Mouse (Mus musculus): ENCODE results near the gene Gm20431.
"Not testable (repeated sequence)": the region's sequence is repeated elsewhere in the genome, so short reads cannot be mapped to it uniquely, and the experiment has no call there.

Gm20431 gene

GRCm38 (mm10) chr2:167630421-167630820, 30.9 kb downstream of the Gm20431 start:
- no peak for DNase-seq (ENCODE audit: low spot score)

DNA sequence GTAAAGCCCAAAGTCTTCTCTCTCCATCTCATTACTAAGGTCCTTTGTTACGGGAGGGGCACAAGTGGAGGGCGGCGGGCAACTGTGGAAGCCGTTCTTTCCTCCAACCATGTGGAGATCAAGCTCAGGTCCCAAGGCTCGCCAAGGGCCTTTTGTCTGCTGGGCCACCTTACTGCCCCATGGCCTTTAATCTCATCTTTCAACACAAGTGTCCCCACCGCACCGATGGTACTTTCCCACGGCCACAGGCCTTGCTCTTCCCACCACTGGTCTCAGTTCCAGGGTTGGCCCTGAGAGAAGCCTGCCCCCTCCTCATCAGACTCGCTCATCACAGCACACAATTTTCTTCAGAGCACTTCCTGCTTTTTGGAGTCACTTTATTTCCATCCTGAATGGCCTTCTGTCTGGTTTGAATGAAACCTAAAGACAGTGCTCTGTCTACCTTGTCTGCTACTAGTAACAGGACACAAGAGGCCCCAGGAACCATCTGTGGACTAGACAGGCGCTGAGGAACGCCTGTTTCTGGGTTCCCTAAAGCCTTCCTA, 31.6 kb downstream of the Gm20431 start:
- DNase-seq (ENCODE audit: low spot score): no peak

- DNase-seq (ENCODE audit: low spot score): no peak
Observed at GRCm38 (mm10) chr2:167628872-167629271, 32.4 kb downstream of the Gm20431 start.

DNA sequence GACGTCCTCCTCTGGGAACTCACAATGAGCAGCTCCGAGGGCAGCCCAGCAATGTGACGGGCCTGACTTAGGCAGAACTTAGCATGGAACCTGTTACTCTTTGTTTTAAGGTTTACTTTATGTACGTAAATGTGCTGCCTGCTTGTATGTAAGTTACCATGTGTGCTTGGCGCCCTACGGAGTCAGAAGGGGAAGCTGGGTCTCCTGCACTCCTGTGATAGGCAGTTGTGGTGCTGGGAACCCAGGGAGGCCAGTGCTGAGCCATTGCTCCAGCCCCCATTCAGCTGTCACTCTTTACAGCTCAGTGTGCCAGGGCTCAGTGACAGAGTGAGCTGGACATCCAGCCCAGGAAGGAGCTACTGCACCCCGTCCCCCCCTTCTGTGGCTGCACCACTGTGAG, 34.3 kb downstream of the Gm20431 start:
- no peak for DNase-seq (ENCODE audit: low spot score)

DNA sequence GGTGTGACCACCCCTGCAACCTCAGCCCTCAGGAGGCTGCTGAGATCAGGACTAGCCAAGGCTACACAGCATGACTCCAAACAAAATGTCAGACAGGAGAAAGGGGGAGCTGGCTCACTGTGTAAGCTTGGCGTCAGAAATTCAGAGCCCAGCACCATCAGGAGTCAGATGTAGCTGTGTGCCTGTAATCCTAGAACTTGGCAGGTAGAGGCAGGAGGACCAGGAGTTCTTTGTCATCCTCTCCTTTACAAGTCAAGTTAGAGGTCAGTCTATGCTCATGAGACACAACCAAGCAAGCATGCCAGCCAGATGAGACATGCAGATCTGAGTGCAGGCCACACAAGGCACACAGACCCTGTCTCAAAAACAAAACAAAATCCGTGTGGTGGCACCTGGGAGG, 35.6 kb downstream of the Gm20431 start:
- no peak for DNase-seq (ENCODE audit: low spot score)

DNA sequence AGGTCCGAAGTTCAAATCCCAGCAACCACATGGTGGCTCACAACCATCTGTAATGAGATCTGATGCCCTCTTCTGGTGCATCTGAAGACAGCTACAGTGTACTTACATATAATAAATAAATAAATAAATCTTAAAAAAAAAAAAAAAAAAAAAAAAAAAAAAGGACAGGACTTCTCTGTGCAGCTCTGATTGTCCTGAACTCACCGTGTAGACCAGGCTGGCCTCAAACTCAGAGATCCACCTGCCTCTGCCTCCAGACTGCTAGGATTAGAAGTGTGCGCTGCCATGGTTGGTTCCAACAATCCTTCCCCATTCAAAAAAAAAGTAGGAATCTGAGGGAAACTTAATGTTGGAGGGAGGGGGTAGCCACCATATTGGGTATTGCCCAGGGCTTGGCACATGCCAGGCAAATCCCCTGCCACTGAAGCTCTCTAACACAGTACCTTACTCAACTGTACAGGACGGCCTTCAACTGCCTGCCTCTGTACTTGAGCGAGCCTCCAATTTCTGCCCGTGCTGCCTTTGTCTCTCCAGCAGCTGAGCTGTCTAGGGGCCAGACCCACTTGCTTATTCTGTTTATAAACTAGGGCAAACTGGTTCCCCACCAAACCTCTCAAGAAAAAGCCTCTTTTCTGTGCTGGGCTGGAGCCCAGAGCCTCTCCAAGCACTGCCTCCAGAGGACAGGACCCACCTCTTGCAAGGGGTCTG, 36.8 kb downstream of the Gm20431 start:
- DNase-seq (ENCODE audit: low spot score): no peak

- DNase-seq (ENCODE audit: low spot score): no peak
Observed at GRCm38 (mm10) chr2:167622965-167623364, 38.3 kb downstream of the Gm20431 start.

DNA sequence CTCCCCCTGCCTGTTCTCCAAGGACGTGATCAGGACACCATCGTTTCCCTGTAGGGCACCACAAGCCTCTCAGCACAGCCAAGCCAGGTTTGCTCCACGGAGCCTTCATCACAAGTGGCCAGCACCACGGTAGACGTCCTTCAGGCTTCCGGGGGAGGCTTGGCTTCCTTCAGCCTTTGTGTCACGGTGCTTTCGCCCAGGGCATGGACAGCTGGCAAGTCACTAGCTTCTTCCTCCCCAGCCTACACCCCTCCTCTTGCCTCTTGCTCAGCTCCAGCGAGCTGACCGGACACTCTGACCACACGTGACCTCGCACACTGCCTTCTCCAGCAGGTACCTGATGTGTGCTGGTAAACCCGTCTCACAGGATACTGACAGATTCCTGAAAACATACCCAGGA, 38.9 kb downstream of the Gm20431 start:
- no peak for DNase-seq (ENCODE audit: low spot score)

DNA sequence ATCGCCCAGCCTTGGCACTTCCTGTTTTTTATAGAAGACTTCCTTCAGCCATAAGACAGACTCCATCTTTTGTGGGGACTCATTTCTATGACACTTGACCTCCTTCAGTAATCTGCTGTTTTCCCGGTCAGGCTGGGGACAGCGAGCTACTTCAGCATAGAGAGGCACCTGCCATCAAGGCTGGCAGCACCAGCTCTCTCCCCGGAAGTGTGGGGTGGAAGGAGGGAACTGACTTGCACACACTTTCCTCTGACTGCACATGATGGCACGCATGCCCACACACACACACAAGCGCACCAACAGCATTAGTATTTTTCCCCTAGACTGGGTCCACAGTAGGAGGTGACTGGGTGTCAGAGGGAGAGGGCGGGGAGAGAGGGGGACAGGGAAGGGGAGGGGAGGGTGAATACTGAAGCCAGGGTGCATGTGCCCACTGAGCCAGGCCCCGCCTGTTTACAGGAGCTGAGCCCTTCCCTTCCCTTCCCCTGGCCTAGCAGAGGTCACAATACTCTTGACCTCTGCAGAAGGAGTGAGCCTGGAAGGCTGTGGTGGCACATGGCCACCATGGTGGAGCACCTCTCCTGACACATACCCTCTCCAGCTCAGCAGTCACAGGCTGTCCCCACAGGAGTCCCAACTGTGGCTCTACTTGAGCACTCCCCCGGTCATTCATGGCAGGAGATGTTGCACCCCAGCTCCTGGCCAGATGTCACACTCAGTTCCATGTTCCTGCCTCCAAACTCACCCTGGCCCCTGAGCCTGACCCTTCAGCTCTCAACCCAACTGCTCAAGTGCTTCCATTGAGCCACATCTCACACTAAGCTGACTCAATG, 39.8 kb downstream of the Gm20431 start:
- no peak for DNase-seq (ENCODE audit: low spot score)

GRCm38 (mm10) chr2:167617472-167617871, 43.8 kb downstream of the Gm20431 start:
- DNase-seq (ENCODE audit: low spot score): no peak

DNA sequence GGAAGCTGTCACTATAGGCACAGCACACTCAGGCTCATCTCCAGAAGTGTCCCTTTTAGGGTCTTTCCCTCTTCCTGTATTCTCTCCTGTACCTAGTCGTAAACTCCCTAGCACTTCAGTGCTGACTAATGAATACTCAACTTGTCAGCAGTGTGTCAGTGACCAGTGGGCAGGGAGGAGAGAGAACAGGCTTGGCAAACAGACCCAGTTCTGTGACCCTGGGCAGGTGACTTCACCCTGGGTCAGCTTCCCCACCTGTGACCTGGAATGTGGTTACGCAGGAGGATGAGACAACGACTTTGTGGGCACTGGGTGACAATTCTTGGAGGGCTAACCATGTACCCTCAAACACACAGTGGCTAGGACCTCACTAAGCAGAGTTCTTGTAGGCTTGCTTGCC, 44.3 kb downstream of the Gm20431 start:
- DNase-seq (ENCODE audit: low spot score): no peak

- not testable (repeated sequence) for DNase-seq (ENCODE audit: low spot score)
Observed at GRCm38 (mm10) chr2:167613335-167613734, 48.0 kb downstream of the Gm20431 start.

DNA sequence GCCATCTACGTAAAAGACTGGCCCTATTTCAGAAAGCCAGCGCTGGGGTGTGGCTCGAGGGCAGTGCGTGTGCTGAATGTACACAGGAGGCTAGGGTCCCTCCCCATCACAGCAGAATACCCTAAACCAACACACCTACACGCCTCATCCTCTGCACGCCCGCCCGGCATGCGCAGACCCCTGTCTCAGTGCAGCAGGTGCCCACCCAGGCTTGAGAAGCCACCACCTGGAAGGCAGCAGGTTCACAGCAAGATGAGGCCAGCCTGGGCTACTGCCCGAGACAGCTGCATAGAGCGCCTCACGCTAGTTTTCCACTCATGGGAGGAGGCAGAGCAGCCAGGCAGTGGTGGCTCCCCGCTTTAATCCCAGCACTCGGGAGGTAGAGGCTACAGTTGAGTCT, 49.2 kb downstream of the Gm20431 start:
- no peak for DNase-seq (ENCODE audit: low spot score)

- DNase-seq (ENCODE audit: low spot score): no peak
Observed at GRCm38 (mm10) chr2:167611287-167611686, 50.0 kb downstream of the Gm20431 start.

- no peak for DNase-seq (ENCODE audit: low spot score)
Observed at GRCm38 (mm10) chr2:167606745-167607123, 54.6 kb downstream of the Gm20431 start.

- no peak for DNase-seq (ENCODE audit: low spot score)
Observed at GRCm38 (mm10) chr2:167605817-167606744, 55.2 kb downstream of the Gm20431 start.

DNA sequence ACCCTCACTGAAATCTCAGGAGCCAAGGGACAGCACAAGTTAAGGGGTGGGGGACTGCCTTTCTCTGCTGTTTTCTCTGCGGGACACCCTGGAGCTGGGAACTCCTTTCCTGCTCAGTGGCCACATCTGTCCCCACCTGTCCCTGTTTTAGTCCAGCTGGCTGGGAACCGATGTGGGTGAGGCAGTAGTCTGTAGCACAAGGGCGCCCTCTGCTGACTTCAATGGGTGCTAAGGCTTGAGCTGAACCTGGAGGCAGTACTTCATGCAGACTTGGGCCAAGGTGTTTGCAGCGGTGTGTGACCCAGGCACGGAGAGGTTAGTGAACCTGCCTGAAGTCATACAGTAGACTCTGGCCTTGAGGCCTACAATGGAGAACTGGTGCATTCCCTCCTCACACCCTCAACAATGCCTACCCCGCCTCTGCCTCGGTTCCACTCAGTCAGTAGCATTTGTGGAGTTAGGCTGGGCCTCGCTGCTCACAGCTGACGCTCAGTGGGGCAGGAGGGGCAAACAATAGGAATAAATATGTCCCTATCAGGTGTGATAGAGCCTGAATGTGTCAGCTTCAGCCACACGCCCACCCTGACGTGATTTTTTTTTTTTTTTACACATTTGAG, 56.0 kb downstream of the Gm20431 start:
- peak; percentile 69 for DNase-seq (ENCODE audit: low spot score)

DNA sequence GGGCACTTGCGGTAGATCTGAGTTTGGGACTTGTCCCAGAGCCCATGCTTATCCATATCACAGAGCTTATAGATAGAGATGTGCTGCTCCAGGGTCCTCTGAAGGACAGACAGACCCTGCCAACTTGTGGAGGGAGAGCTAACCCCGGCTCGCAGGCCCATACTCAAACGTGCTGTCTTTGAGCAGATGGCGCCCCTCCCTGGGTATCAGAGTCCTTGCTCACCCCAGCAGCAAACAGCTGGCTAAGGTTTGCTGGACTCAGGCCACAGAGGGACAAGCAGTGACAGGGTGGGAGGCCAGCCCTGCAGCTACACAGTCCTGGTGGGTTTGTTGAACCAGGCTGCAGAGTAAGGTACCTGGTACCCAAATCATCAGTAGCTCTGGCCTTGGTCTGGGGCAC, 58.3 kb downstream of the Gm20431 start:
- DNase-seq (ENCODE audit: low spot score): no peak

DNA sequence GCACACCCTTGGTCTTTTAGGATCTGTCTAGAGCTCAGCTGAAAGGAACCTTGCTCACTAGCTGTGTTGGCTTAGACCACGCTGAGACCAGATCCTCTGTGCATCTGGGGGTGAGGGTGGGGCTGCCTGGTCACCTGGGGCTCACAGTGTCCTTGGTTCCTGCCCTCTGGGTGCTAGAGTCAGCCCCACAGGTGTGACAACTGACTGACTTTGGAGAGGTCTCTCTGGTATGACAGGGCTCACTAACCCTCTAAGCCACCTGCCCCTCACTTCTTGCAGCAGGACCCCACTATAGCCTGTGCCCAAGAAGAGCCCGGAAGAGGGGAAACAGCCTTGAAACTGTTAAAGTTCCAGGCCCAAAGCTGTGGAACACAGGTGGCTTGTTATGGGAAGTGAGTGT, 58.9 kb downstream of the Gm20431 start:
- DNase-seq (ENCODE audit: low spot score): no peak

DNA sequence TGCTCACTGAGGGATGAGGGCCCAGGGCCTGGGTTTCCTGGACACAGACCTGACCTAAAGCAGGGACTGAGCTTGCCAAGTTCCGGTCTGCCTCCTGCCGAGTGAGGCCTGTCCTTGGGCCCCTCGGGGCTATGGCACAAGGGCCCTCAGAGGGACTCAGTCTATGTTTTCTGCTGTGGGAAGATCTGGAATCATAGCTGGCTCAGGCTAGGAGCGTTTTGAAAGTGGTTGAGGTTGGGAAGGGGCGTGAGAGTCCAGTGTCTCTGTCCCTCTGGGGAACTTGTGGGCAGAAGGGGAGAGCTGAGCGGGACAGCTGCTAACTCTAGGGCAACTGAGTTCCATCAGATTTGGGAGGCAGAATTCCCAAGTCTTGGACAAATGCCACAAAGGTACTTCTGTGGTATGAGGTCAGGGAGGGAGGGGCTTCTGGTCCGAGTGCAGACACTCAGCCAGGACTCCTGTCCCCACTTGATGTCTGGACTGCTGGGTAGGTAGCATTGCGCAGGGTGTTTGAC, 60.8 kb downstream of the Gm20431 start:
- no peak for DNase-seq (ENCODE audit: low spot score)

DNA sequence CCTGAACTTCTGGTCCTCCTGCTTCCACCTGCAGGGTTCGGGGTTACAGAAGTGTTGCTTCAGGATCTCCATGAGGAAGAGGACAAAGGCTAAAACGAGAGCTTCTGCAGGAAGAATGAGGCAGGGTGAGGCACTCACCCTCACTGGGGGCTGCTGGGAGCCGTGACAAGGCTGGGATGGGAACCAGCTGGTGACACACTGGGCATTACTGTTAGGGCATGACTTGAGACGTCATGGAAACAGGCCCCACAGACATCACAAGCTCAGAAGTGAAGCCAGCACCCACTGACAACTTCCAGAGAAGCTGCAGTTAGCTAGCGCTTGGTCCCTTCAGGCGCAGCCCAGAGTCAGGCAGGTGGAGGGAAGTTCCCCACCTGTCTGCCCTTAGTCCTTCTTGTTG, 61.4 kb downstream of the Gm20431 start:
- DNase-seq (ENCODE audit: low spot score): no peak

GRCm38 (mm10) chr2:167599195-167599594, 62.1 kb downstream of the Gm20431 start:
- no peak for DNase-seq (ENCODE audit: low spot score)

Measured in testis, postnatal 14 days (tissue).